Mouse (Mus musculus) testis, adult 2 months (tissue): ENCODE results near the gene Dnajb11. TPM values are rescaled to one million over a fixed set of nuclear protein-coding genes. Genes with fewer than 3 reads are reported as not detected.

Experiments used
- H3K27ac ChIP-seq: fragments of 200-500 bp; 2 replicates; pipeline ENCODE4 v1.5.1; 2012; ENCODE audit warnings: low read depth, low read length; ENCODE audit not compliant: control insufficient read depth, insufficient read depth
- H3K27me3 ChIP-seq: fragments of 200-500 bp; 2 replicates; pipeline ENCODE4 v1.6.1; 2012; ENCODE audit warnings: mild to moderate bottlenecking, low read length, moderate library complexity; ENCODE audit not compliant: control insufficient read depth, insufficient read depth
- H3K36me3 ChIP-seq: fragments of 200-500 bp; 2 replicates; pipeline ENCODE4 v1.6.1; 2012; ENCODE audit warnings: mild to moderate bottlenecking, low read length; ENCODE audit not compliant: control insufficient read depth, insufficient read depth
- H3K4me1 ChIP-seq: fragments of 200-500 bp; 2 replicates; pipeline ENCODE4 v1.6.1; 2012; ENCODE audit warnings: low read length; ENCODE audit not compliant: control insufficient read depth, insufficient read depth
- H3K4me3 ChIP-seq: fragments of 200-500 bp; 2 replicates; pipeline ENCODE4 v1.5.1; 2012; ENCODE audit warnings: low read depth, mild to moderate bottlenecking, low read length, moderate library complexity, mixed read lengths; ENCODE audit not compliant: control insufficient read depth
- CTCF ChIP-seq: fragments of 200-500 bp; IDR thresholded peaks from 2 replicates; pipeline ENCODE4 v1.5.1; 2012; ENCODE audit warnings: low read depth, mild to moderate bottlenecking, inconsistent platforms, low read length, moderate library complexity; ENCODE audit not compliant: control insufficient read depth, insufficient read depth, insufficient replicate concordance
- POLR2A ChIP-seq: fragments of 200-500 bp; IDR thresholded peaks from 2 replicates; pipeline ENCODE4 v1.6.1; 2012; ENCODE audit warnings: low read depth, mild to moderate bottlenecking, inconsistent platforms, low read length, moderate library complexity; ENCODE audit not compliant: control insufficient read depth
- polyA plus RNA-seq: library from polyadenylated mRNA; depleted of rRNA; stranded (reverse); fragments of >200 nt; gene quantifications from 2 replicates; pipeline ENCODE4 v1.2.3, GENCODE M21; 2012

Dnajb11 gene
- polyA plus RNA-seq, 1 experiment = 32.9 TPM

GRCm38 (mm10) chr16:22876218-22877043, 18.8 kb downstream of the Dnajb11 start:
- H3K36me3 ChIP-seq = peaks cover 2% of the 10 kb centered on the region; the same call in 1 of the 2 replicates
- no peaks in the 10 kb centered on the region for H3K4me1 ChIP-seq
- H3K27ac ChIP-seq = no peak overlapping the region
- H3K4me3 ChIP-seq = no peak overlapping the region
- TF ChIP-seq POLR2A = no peak
- TF ChIP-seq CTCF = no peak
- H3K27me3 ChIP-seq = no peaks in the 10 kb centered on the region

- H3K36me3 ChIP-seq = no peaks in the 10 kb centered on the region
Observed at GRCm38 (mm10) chr16:22877660-22878390, 20.2 kb downstream of the Dnajb11 start.

GRCm38 (mm10) chr16:22878716-22879115, 21.1 kb downstream of the Dnajb11 start:
- no peaks in the 10 kb centered on the region for H3K36me3 ChIP-seq
- no peak overlapping the region for H3K4me3 ChIP-seq
- H3K27me3 ChIP-seq = no peaks in the 10 kb centered on the region
- H3K4me1 ChIP-seq = no peaks in the 10 kb centered on the region
- no peak overlapping the region for H3K27ac ChIP-seq
- no peak for TF ChIP-seq POLR2A
- TF ChIP-seq CTCF = no peak

More at GRCm38 (mm10) chr16:22877660-22878390, 20.2 kb downstream of the Dnajb11 start:
- Histone ChIP-seq H3K4me3 (no peak overlapping the region), H3K4me1 (no peaks in the 10 kb centered on the region), H3K27ac (no peak overlapping the region), H3K27me3 (no peaks in the 10 kb centered on the region)
- no peak for TF ChIP-seq POLR2A
- TF ChIP-seq CTCF = no peak

- TF ChIP-seq CTCF = no peak
- TF ChIP-seq POLR2A = no peak
- Histone ChIP-seq H3K27ac (no peak overlapping the region), H3K36me3 (no peaks in the 10 kb centered on the region), H3K27me3 (no peaks in the 10 kb centered on the region), H3K4me1 (no peaks in the 10 kb centered on the region), H3K4me3 (no peak overlapping the region)
Observed at GRCm38 (mm10) chr16:22879945-22880595, 22.4 kb downstream of the Dnajb11 start.

- no peak overlapping the region for H3K27ac ChIP-seq
Observed at GRCm38 (mm10) chr16:22880900-22881299, 23.3 kb downstream of the Dnajb11 start.

GRCm38 (mm10) chr16:22881487-22881886, 23.8 kb downstream of the Dnajb11 start:
- Histone ChIP-seq H3K27me3 (no peaks in the 10 kb centered on the region), H3K27ac (no peak overlapping the region), H3K4me1 (no peaks in the 10 kb centered on the region), H3K4me3 (no peak overlapping the region), H3K36me3 (no peaks in the 10 kb centered on the region)
- TF ChIP-seq POLR2A (no peak), CTCF (no peak)

More at GRCm38 (mm10) chr16:22880900-22881299, 23.3 kb downstream of the Dnajb11 start:
- H3K36me3 ChIP-seq = no peaks in the 10 kb centered on the region
- TF ChIP-seq CTCF (no peak), POLR2A (no peak)
- H3K4me1 ChIP-seq = no peaks in the 10 kb centered on the region
- no peak overlapping the region for H3K4me3 ChIP-seq
- H3K27me3 ChIP-seq = no peaks in the 10 kb centered on the region

- Histone ChIP-seq H3K27ac (no peak overlapping the region), H3K4me3 (no peak overlapping the region)
Observed at GRCm38 (mm10) chr16:22883441-22883840, 25.8 kb downstream of the Dnajb11 start.

More at GRCm38 (mm10) chr16:22883441-22883840, 25.8 kb downstream of the Dnajb11 start:
- H3K36me3 ChIP-seq = no peaks in the 10 kb centered on the region
- no peaks in the 10 kb centered on the region for H3K4me1 ChIP-seq
- no peak for TF ChIP-seq CTCF
- no peaks in the 10 kb centered on the region for H3K27me3 ChIP-seq
